Mouse (Mus musculus) embryo, embryonic 10 days (tissue): ENCODE data around the gene Qsox2.
A peak's percentile ranks its signal among the peaks of the same experiment; 100 is the strongest.

ENCODE experiments used
- DNase-seq: peaks from one replicate; pipeline ENCODE4 v3.0.0-alpha.2; 2015; ENCODE audit warnings: low spot score

Qsox2 gene

DNA sequence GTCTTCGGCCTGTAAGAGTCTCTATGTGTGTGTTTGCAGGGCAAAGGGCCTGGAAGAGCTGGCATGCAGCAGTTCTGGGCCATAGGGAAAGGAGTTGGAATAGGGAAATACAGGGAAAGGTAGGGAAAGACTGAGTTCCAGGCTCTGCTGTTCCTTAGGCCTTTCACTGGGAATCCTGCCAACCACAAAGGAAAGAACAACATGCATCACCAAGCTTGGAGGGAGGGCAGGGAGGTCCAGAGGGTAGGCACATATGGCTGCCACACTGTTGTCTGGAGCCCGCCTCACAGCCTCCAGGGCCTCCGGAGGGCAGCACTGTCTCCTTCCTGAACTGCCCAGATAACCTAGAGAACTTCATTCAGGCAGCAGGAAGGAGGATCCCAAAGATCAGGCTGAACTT lies 13.4 kb downstream of the Qsox2 start:
- DNase-seq = no peak

GRCm38 (mm10) chr2:26214526-26214925 lies 22.8 kb downstream of the Qsox2 start:
- DNase-seq = no peak

GRCm38 (mm10) chr2:26209566-26209965 lies 27.8 kb downstream of the Qsox2 start:
- DNase-seq = no peak

- DNase-seq = peak; percentile 96
Measured at GRCm38 (mm10) chr2:26208126-26208789, 29.1 kb downstream of the Qsox2 start, which contains the start of gene Lhx3. TSS of gene Lhx3 (minus strand) at chr2:26208289.

GRCm38 (mm10) chr2:26207559-26207958 lies 29.8 kb downstream of the Qsox2 start:
- no peak for DNase-seq

DNA sequence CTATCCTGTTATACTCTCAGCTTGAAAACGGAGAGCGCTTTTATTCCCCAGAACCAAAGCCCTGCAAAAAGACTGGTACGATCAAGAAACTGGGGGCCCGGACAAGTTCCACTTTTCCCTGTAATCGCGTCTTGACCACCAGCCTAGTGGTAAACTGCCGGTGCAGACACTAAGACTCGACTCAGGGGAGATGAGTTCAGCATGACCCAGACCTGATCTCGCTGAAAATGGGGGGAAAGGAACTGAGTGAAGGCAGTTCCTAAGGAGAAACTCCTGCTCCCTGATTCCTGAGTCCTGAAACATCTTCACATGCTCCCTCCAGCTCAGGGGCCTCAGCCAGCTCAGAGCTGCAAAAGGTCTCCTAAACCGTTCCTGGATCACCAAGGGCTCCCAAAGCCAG lies 31.6 kb downstream of the Qsox2 start:
- DNase-seq = no peak

- peak; percentile 82 for DNase-seq
Measured at GRCm38 (mm10) chr2:26205126-26205525, 32.2 kb downstream of the Qsox2 start.

- peak; percentile 56 for DNase-seq
Measured at GRCm38 (mm10) chr2:26202849-26203475, 34.4 kb downstream of the Qsox2 start.

DNA sequence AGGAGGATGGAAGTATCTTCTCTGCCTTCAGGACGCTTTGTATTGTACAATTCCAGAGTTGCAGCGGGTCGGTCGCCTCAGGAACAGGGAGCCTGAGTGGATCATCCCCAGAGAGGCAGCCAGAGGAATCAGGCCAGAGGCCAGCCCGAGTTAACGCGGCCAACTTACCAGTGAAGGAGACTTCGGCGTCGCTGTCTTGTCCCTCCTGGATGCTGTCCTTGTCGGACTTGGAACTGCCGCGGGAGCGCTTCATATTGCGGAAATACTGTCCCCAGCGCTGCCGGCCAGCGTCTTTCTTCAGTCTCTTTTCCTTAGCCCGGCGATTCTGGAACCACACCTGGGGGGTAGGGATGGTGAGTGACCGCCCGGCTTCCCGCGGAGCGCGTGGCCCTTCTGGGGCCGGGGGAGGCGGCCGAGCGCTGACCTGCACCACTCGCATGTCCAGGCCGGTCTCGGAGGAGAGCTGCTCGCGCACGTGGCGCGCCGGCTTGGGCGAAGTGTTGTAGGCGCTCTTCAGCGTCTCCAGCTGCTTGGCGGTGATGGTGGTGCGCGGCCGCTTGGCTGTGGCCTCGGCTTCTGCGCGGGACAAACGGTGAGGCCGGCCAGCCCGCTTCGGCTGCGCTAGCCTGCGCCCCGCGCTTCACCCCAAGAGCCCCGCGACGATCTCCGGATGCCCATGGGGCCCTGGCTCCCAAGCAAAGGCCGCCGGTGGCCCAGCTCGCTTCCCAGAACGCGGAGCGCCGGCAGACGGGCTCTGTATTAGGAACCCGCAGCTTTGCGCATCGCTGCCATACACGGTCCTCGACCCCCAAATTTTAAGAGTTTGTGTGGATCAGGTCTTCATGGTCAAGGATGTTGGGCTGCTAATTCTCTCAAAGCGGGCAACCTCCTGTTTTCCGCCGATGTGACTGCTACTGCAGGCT lies 35.1 kb downstream of the Qsox2 start:
- DNase-seq = peak; percentile 58

GRCm38 (mm10) chr2:26198488-26198887 lies 38.8 kb downstream of the Qsox2 start:
- peak; percentile 85 for DNase-seq

DNA sequence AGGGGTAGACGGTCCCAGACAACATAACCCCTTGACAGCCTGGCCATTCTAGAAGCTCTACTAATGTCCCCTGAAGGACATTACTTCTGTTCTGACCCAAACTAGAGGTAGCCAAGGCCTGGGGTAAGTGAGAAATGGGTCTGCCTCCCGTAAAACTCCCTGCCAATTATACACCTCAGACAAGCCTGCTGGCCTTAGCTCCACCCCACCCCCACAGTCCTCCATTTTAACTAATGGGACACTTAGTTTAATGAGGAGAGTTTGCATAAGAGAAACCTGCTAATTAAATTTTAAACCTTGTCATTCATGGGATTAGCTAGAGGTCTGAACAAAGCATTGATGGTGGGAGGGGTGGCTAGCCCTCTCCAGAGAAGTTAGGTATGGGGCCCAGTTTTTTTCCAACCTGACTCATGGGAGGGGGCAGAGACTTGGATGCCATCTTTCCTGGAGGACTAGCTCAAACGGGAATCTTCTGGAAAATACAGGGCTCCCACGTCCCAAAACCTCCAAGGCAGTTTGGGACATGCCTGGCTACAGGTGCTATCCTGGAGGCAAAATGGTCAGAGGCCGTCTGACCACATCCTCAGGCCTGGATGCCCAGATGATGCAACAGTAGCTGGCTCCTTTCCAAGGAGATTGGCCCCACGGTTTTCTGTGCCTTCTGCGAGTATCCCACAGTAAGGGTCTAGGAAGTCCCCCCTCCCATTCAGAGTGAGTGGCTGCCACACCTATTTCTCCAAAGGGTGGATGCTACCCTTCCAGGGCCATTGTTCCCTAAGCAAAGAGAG lies 42.6 kb downstream of the Qsox2 start:
- no peak for DNase-seq

GRCm38 (mm10) chr2:26188517-26188916 lies 48.8 kb downstream of the Qsox2 start:
- DNase-seq = no peak

DNA sequence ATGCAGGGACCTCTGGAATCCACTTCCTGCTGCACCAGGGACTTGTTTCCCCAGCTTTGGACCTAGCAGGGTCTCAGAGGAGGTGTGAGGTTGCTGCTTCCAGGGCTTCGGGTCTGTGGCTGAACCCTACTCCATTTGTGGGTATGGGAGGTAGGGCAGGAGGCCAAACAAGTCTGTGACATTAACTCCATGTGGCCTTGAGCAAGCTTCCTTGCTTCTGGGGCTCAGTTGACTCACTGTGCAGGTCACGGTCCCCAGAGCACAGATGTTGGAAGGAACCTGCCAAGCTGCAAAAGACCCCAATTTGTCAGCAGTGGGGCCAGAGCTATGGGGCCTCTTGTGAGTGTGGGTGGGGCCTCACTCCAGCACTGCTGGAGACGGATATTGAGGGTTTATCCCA lies 53.0 kb downstream of the Qsox2 start:
- DNase-seq = no peak

GRCm38 (mm10) chr2:26182646-26183045 lies 54.7 kb downstream of the Qsox2 start:
- peak; percentile 80 for DNase-seq

- no peak for DNase-seq
Measured at GRCm38 (mm10) chr2:26177189-26177588, 60.1 kb downstream of the Qsox2 start.

- DNase-seq = no peak
Measured at GRCm38 (mm10) chr2:26176731-26177130, 60.6 kb downstream of the Qsox2 start.

GRCm38 (mm10) chr2:26175191-26175590 lies 62.1 kb downstream of the Qsox2 start:
- DNase-seq = no peak

DNA sequence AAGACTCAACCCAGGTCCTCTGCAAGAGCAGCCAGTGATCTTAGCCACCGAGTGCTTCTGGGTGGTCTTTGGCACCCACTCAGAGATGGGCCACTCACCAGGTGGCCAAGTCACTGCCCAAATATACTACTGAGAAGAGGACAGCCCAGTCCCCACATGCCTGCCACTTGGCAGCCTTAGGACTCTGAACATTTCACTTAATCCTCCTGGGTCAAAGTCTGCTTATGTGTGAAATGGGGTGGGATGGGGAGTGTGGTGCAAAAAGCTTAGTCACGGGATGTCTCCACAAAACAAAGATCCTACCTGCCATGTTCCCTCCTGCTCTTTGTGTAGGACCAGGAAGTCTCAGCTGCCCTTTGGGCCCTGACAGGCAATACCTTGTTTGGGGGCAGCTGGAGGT lies 65.2 kb downstream of the Qsox2 start:
- DNase-seq = no peak

DNA sequence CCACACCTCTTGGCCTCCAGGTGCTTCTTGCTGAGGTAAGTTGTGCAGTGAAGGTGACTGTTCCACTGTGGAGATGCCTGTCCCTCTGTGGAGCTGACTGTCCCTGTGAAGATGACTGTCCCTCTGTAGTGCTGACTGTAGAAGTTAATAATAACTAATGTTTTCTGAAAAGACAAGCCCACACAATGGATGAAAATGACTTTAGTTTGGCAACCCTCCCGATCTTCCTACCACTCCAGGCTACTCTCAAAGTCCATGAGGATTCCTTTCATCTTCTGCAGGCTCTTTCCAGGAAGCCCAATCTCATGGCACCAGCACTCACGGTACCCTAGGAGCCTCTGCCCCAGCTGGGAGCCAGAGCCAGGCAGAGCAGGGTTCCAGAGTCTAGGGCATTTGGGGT lies 66.9 kb downstream of the Qsox2 start:
- DNase-seq = no peak

GRCm38 (mm10) chr2:26168843-26169579 lies 68.3 kb downstream of the Qsox2 start:
- peak; percentile 69 for DNase-seq

- no peak for DNase-seq
Measured at GRCm38 (mm10) chr2:26166890-26167289, 70.4 kb downstream of the Qsox2 start.
